Mouse (Mus musculus) gastrocnemius, postnatal 25 days (tissue): ENCODE data around the gene Arhgap9. TPM values are rescaled to one million over a fixed set of nuclear protein-coding genes. Genes with fewer than 3 reads are reported as not detected.
"Not testable (repeated sequence)": the region's sequence is repeated elsewhere in the genome, so short reads cannot be mapped to it uniquely, and the experiment has no call there.

Experiments used
- DNase-seq: peaks from one replicate; pipeline ENCODE4 v3.0.0; 2022
- total RNA-seq, 2 experiments: library from RNA; stranded (reverse); gene quantifications; 1 replicate in 1 of 2; 2 replicates in 1 of 2; pipeline ENCODE4 v1.2.3; 2021

The Arhgap9 gene
- total RNA-seq, 2 experiments from 2014 or later = 1.4 to 1.7 TPM

DNA sequence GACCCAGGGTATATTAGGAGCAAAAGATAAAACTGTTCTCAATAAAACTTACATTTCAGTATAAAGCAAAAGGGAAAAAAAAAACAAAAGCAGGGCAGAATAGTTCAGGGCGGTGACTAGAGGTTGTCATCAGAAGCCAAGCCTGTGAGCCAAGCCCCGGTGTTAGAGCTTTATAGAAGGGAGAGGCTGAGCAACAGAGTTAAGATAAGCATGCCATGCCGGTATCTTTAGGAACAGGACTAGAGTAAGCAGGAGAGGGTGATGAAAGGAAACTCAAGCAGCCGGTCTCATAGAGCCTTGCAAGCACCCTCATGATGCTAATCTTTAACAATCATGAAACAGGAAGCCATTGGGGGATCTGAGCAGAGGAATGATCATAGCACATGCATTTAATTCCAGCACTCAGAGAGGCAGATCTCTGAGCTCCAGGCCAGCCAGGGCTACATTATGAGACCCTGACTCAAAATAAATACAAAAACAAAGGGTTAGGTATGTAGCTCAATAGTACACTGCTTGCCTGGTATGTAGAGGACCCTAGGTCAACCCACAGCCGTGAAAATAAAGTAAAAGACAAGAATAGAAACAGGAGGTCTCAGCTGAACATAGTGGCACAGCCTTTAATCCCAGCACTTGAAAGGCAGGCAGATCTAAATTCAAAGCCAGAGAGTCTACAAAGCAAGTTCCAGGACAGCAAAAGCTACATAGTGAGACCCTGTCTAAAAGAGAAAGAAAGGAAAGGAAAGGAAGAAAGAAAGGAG is 29.7 kb upstream of the Arhgap9 start:
- DNase-seq = no peak

- DNase-seq = peak; percentile 77
These were observed 28.7 kb upstream of the Arhgap9 start for GRCm38 (mm10) chr10:127292987-127293538.

DNA sequence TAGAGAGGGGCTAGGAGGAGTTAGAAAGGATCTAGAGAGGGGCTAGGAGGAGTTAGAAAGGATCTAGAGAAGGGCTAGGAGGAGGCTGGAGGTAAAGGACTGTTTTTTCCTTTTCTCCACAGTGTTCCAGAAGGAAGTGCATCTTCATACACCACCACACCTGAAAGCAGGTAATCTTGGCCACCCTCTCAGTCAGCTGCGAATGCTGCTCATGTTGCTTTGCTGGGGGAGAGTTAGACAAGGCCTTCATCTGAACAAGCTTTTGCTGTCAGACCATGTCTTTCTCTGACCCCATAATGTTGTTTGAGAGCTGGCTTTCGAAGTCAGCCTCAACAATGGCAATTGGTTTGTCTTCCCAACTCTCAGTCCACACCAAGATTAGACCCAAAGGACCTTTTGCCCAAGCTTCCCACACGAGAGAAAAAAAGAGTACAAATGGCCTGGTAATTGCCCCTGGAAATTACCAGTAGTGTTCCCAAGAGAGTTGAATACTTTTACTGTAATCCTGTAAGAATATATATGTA is 28.1 kb upstream of the Arhgap9 start:
- DNase-seq = no peak

DNA sequence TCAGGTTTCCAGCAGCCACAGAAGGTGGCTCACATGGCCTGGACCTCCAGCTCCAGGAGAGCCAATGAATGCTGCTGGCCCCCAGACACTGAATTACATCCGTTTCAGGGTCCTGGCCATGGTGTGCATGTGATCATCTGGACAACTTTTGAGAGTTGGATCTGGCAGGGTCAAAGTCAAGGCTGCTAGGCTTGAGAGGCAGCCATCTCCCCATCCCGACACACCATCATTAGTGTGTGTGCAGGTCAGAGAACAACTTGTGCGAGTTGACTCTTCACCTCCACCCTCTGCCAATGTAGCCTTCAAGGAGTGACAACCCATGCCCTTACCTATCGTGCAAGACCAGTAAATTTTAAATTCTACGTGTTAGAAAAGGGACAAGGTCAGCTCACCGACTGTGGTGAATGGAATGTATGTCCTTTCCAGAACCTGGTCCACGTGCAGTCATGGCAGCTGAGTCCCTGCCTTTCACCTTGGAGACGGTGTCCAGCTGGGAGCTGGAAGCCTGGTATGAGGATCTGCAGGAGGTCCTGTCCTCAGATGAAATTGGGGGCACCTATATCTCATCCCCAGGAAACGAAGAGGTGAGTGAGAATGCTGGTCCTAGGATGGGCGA is 26.8 kb upstream of the Arhgap9 start:
- no peak for DNase-seq

DNA sequence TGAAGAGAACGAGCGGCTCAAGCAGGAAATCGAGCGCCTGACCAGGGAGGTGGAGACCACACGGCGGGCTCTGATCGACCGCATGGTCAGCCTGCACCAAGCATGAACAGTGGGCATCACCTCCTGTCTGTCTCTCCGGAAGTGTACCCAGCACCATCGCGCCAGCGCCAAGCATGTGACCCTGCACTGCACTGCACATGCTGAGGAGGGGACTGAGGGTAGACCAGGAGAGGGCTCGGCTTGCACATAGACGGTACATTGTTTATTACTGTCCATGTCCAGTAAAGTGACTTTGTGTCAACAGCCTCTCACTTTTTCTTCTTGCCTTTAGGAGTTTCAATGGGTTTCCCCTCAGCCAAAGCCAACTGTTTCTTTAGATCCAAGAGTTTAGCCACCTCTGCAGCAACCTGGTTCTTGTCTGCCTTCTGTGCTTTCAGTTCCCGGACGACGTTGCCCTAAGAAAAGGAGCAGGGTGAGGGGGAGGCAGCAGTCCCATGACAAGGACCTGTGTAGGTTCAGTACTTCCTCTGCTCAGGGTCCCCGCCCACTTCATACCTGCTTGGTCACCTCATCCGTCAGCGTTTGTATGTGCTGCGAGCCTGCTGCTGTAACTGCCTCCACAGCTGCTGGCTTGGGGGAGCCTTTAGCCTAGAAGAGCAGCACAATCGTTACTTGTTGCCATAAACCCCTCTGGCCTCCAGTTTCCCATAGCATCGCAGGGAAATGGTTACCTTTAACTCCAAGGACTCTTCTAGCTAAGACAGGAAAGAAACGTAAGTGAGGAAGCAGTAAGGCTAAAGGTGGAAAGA is 25.6 kb upstream of the Arhgap9 start:
- no peak for DNase-seq

DNA sequence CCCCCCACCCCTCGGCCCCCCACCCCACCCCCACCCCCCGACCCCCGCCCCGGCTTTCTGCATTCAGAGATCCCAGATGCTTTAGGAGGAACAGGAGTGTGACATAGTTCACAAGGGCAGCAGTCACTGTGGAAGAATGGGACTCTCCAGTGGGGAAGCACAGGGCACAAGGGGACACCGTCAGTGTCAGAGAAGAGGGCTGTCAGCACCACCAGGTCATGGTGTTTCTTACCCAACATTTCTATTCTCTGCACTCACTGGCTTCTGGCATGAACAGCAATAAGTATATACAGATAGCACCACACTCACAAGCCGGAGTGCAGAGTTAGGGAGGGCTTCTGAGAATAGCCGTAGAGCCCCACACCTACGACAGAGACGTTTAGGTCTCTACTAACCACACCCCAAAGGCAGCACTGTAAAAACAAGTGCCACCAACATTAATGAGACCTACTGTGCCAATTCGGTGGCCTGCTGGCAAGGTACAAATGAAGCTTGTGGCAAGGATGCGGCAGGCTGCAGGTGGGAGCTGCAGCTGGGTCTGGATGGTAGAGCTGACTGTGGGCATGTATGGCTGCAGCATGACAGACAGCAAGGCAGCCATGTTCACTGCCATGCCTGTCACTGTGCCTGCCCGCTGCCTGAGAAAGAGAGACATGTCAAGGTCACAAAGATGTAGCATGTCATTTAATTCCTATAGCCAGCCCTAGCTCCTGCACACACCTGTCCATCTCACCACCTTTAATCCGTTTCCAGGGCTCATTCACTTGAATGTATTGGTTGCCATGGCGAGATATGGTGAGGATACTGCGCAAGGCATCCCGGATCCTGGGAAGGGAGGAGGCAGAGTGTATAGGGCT is 24.5 kb upstream of the Arhgap9 start:
- no peak for DNase-seq

DNA sequence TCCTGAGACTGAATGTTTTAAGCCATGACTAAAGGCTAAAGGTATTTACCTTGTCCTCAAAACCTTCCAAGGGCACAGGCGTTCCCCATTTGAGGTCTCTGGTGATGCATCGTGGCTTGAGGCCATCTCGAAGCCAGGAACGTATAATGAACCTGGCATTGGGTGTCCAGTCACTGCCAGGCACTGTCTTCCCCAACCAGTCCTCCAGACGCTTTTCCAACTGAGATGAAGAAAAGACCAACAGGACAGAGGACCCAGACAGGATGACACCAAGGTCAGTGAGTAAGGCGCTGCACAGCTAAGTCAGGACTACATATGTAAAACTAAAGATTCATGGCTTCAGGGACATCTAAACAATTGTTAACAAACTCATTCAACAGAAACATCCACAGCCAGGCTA is 21.4 kb upstream of the Arhgap9 start:
- no peak for DNase-seq

DNA sequence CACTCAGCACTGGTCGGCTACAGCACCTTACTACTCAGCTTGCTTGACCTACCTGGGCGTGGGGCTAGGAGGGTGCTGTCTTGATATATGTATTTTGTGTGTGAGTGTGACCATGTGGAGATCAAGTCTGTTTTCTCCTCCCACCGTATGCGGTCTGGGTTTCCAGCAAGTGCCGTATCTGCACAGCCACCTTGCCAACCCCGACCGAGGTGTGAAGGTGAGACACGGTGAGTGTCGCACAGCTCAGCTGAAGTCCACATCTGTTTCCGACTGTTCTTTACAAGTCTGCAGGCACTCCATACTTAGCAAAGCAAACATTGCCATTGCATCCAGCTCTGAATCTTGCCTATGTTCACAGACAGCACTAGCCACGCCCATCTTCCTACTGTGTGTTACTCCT is 18.6 kb upstream of the Arhgap9 start:
- DNase-seq = no peak

GRCm38 (mm10) chr10:127309167-127309566 is 12.6 kb upstream of the Arhgap9 start:
- DNase-seq = not testable (repeated sequence)

DNA sequence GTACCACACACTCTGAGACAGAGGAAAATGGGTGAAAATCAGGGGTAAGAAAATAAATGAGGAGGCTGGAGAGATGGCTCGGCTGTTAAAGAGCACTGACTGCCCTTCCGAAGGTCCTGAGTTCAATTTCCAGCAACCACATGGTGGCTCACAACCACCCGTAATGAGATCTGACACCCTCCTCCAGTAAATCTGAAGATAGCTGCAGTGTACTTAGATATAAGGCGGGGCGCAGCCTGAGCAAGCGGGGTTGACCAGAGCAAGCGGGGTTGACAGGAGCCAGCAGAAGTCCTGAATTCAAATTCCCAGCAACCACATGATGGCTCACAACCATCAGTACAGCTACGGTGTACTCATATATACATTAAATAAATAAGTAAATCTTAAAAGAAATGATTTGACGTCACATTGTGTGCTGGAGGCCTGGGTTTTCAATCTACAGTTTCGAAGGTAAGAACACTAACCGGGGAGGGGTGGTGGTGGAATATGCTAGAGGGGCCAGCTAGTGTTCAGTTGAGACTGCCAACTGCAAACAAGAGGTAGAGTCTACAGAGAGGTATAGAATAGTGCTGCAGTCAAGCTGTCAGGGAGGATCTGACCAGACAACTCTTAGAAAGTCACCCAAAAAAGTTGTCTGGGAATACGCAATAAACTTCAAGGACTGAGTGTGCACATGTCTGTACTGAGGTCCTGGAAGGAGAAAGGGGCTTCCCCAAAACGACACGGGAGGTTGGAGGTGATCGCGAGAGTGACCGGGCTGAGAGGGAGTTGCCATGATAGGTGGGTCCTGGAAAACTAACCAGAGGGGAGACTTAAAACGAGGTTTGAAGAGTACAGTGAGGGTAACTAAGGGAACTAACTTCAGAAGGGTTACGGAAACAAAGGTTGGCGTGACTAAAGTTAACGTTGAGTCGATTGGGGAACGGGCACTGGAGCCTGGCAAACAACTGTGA is 11.0 kb upstream of the Arhgap9 start:
- no peak for DNase-seq

DNA sequence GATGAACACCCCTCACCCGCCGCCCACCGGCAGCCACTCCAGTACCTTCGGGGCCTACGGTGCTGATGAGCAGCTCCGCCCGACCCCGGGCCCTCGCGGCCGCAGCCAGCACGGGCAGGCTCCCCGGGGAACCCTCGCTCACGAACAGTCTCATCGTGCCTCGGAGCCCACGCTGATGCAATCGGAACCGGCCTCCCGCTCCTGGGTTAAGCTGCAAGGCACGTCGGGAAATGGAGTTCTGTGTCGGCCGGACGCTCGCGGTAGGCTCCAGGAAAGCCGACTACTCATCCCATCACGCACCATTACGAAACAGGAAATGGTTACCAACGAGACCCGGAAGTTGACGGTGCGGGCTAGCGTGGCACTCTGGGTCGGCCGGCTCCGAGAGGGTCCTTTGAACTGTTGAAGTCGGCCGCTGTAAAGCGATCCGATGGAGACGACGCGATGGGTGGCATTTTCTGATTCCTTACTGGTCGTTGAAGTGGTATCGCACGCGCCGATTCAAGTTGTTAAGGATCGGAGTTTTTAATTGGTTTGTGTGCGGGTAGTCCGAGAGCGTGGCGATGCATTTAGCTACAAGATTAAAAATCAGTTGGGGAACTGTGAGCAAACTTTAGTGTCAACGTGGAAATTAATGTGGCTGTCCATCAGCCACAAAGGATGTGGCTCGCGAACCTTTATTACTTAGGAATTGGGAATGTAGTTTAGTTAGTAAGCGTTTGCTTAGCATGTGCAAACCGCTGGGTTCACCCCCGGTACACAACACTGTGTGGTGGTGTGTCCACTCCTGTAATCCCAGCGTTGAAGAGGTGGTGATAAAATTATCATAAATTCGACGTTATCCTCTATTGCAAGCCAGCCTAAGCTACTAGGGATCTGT is 10.0 kb upstream of the Arhgap9 start, which contains the start of gene Mars:
Gene Mars, minus strand, starts transcription at position 311 of the 880 bp plus-strand sequence.
- peak; percentile 92 for DNase-seq

DNA sequence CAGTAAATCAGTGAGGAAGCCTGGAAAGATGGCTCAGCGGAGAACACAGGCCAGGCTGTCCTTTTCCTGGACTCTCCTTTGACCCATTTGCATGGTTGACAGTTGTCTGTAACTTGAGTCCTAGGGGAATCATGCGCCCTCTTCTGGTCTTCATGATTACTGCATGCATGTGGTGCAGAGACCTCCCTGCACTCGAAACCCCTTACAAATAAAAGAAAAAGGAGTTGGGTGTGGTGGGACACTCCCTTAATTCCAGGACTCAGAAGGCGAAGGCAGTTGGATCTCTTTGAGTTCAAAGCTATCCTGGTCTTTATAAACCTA is 9.4 kb upstream of the Arhgap9 start:
- DNase-seq = peak; percentile 75

DNA sequence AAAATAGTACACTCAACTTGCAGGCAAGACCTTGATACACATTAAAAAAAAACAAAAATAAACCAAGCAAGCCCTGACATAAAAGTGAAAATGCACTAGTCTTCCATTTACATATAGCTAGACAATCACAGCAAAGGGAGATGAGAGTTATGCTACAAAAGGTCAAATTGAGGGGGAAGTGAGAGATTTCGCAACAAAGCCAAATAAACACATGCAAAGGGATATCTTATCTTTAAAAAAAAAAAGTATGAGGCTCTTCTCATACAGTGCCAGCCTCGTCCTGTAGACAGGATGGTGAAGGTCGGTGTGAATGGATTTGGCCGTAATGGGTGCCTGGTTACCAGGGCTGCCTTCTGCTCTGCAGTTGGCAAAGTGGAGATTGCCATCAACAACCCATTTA is 8.9 kb upstream of the Arhgap9 start:
- DNase-seq = no peak

- not testable (repeated sequence) for DNase-seq
These were observed 8.2 kb upstream of the Arhgap9 start for GRCm38 (mm10) chr10:127313516-127313915.

DNA sequence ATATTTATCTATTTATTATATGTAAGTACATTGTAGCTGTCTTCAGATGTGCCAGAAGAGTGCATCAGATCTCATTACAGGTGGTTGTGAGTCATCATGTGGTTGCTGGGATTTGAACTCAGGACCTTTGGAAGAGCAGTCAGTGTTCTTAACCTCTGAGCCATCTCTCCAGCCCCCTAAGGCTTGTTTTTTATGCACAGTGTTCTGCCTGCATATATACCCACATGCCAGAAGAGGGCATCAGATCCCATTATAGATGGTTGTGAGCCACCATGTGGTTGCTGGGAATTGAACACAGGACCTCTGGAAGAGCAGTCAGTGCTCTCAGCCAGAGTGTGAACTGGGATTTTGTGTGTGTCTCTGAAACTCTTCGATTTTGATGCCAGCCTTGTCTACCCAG is 6.8 kb upstream of the Arhgap9 start:
- not testable (repeated sequence) for DNase-seq

DNA sequence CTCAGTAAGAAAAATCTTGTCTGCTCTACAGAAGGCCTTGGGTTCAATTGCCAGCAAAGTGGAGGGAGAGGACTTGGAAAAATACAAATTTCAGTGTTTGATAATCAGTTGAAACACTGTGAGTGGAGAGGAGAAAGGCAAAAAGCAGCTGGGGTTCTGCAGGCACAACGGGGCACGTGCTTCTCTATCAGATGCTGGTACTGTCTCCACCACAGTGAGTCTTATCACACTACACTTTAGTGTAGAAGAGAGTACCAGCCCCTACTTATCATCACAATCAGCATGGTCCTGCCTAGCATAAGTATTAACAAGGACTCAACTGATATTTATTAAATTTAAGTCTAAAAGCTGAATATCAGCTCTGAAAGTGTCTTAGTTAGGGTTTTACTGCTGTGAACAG is 4.5 kb upstream of the Arhgap9 start:
- no peak for DNase-seq

DNA sequence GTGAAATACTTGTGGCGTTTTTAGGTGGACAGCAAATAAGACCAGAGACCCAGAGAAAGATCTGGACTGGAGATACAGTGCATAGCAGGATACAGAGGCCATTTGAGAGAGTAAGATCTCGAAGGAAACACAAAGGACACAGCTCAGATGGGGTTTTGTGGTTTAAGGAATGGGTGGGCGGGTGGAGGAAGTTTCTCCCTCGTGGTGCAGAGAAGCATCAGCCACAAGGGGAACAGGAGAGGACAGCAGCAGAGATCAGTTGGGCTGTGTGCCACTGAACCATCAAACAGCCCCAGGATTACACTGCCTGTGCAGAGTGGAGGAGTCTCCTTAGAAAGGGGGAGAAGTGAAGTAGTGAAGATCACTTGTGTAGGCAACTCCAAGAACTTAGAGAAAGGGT is 3.8 kb upstream of the Arhgap9 start:
- no peak for DNase-seq

DNA sequence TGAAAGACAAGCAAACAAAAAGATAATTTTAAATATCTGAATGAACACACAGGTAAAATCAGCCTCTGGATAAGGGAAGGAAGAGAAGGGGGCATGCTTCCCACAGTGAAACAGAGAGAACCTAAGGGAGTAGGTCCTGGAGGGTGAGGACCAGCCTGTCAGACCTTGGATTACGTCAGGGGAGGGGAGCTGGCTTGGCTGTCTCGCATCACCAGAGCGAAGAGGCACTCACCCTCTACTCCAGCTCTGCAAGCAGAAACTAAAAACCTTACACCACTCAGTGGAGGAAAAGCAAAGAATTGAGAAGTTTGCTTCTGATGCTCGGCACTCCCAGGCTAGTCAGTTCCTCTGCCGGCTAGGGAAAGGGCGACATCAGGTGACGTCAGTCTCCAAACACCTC is 1.8 kb upstream of the Arhgap9 start:
- DNase-seq = no peak

DNA sequence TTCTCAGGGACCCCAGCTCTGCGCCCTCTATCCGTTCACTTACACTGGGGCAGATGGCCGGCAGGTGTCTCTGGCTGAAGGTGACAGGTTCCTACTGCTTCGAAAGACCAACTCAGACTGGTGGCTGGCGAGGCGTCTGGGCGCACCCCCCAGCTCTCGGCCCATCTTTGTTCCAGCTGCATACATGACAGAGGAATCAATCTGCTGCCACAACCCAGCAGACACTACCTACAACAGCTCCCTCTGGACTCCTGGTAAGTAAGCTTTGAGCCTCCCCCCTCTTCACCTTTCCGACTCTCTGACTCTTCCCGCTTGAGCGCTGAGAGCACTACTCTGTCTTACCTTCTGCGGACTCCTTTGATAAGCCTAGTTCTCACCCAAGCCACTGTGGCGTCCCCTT is 414 bp downstream of the Arhgap9 start:
- DNase-seq = no peak
